Mouse (Mus musculus) CH12.LX (cell line): ENCODE measurements around the gene Pimreg.

Experiments
- CHD2 ChIP-seq: IDR thresholded peaks from 2 replicates; pipeline ENCODE4 v1.6.1; 2011; ENCODE audit warnings: low read length, improper control_type of control experiment
- CTCF ChIP-seq, 2 experiments: IDR thresholded peaks in 1 of 2; conservative IDR thresholded peaks in 1 of 2; 2 replicates each; pipeline ENCODE4 v1.5.1; 2011 to 2012; ENCODE audit warnings: low read depth in 2 of 2, low read length in 2 of 2, improper control_type of control experiment in 1 of 2, inconsistent platforms in 1 of 2, mild to moderate bottlenecking in 1 of 2, moderate library complexity in 1 of 2
- EP300 ChIP-seq: IDR thresholded peaks from 2 replicates; pipeline ENCODE4 v1.6.1; 2011; ENCODE audit warnings: low read length, improper control_type of control experiment
- JUND ChIP-seq: conservative IDR thresholded peaks from 2 replicates; pipeline ENCODE4 v1.6.1; 2011; ENCODE audit warnings: low read depth, low read length, improper control_type of control experiment
- MAFK ChIP-seq: IDR thresholded peaks from 2 replicates; pipeline ENCODE4 v1.6.1; 2011; ENCODE audit warnings: low read length, improper control_type of control experiment; ENCODE audit not compliant: insufficient replicate concordance
- POLR2A ChIP-seq: IDR thresholded peaks from 2 replicates; pipeline ENCODE4 v1.6.1; 2011; ENCODE audit warnings: low read depth, mild to moderate bottlenecking, improper control_type of control experiment, low read length
- RCOR1 ChIP-seq: conservative IDR thresholded peaks from 2 replicates; pipeline ENCODE4 v1.6.1; 2012; ENCODE audit warnings: low read depth, mild to moderate bottlenecking, inconsistent platforms, low read length, improper control_type of control experiment
- SMC3 ChIP-seq: IDR thresholded peaks from 2 replicates; pipeline ENCODE4 v1.6.1; 2011; ENCODE audit warnings: low read depth, low read length, improper control_type of control experiment
- TCF12 ChIP-seq: IDR thresholded peaks from 2 replicates; pipeline ENCODE4 v1.6.1; 2014; ENCODE audit warnings: low read depth, mild to moderate bottlenecking, inconsistent platforms, low read length, improper control_type of control experiment
- USF2 ChIP-seq: conservative IDR thresholded peaks from 2 replicates; pipeline ENCODE4 v1.6.1; 2011; ENCODE audit warnings: low read depth, low read length, improper control_type of control experiment
- ZKSCAN1 ChIP-seq: IDR thresholded peaks from 2 replicates; pipeline ENCODE4 v1.6.1; 2012; ENCODE audit warnings: low read depth, inconsistent platforms, low read length, improper control_type of control experiment, borderline replicate concordance

- TF ChIP-seq CHD2 (no peak), SMC3 (no peak), CTCF (conservative IDR thresholded peaks at IDR 0.05 in 1 of 2, IDR thresholded peaks at IDR 0.05 in 1 of 2; ENCODE audit: low read depth in 2 of 2, low read length in 2 of 2) (no peak), EP300 (no peak), POLR2A (no peak), TCF12 (no peak), ZKSCAN1 (no peak), USF2 (no peak), RCOR1 (no peak), JUND (no peak), MAFK (no peak)
Measured at GRCm38 (mm10) chr11:72005547-72005946, 36.3 kb upstream of the Pimreg start.
